Mouse (Mus musculus): ENCODE measurements around the gene Sox30. TPM values are rescaled to one million over a fixed set of nuclear protein-coding genes. Genes with fewer than 3 reads are reported as not detected.

Sox30 gene
- polyA plus RNA-seq, 1 experiment from 2014 or later, result 0.22 TPM

DNA sequence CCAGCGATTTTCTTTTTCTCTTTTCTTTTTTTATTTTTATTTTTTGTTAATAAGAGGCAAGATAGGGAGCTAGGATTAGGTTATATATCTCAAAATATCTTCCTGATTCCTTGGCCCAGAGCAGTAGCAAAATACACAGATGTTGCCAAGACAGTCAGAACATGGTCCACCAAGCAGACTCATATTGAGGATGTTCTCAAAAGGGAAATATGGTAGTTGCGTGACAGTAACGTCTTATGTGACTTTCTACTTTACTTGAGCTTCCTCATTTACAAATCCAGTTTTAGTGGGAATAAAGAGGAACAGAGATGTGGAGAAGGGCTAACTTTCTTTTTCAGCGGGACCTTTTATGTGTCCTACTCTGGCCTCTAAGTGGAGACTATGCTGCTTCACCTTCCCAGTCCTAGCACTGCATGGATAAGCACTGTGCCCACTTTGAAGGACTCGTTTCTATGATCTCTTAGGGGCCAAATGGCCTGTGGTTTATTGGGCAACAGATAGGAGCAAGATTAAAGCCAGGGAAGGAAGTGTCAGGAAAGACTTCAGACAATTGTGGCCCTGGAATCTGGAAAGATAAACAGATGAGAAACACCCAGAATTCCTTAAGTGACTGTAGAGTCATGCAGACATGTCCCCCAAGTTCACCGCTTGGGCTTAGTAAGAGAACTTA lies 81.8 kb downstream of the Sox30 start:
- Histone ChIP-seq H3K36me3 (replicated peaks) (no peaks in the 10 kb centered on the region; the same call in 1 of the 2 replicates), H3K9me3 (no peaks in the 10 kb centered on the region), H3K4me1 (peaks cover 19% of the 10 kb centered on the region), H3K27me3 (peaks cover 5% of the 10 kb centered on the region; the same call in 1 of the 2 replicates), H3K9ac (no peak overlapping the region), H3K27ac (no peak overlapping the region), H3K4me2 (no peak overlapping the region), H3K4me3 (replicated peaks) (no peak overlapping the region)
- ATAC-seq (ENCODE audit: low FRiP score), result no peak
- WGBS, result 84% methylated on average over 6 of the region's 6 CpGs

DNA sequence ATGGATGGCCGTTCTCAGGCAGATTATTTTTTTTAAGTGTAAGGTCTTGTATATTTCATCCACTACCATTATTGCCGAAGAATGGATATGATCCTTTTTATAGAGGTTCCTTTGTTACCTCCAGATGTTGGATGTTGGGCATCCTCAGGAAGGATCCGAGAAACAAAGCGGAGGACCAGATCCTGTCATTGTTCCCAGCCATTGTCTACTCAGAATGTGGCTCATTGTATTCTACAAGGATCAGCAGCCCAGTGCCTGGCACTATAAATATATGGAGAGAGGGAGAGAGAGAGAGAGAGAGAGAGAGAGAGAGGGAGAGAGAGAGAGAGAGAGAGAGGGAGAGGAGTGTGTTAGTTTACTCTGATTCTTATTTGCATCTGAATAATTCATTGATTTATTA lies 82.5 kb downstream of the Sox30 start:
- no peak overlapping the region for H3K9ac ChIP-seq
- no peak for ATAC-seq (ENCODE audit: low FRiP score)
- peaks cover 13% of the 10 kb centered on the region for H3K4me1 ChIP-seq
- no peak overlapping the region for H3K27ac ChIP-seq
- H3K36me3 ChIP-seq (replicated peaks), result no peaks in the 10 kb centered on the region; the same call in 1 of the 2 replicates
- no peaks in the 10 kb centered on the region for H3K9me3 ChIP-seq
- no peak overlapping the region for H3K4me3 ChIP-seq (replicated peaks)
- no peaks in the 10 kb centered on the region for H3K27me3 ChIP-seq
- no peak overlapping the region for H3K4me2 ChIP-seq
- 56% methylated on average over 4 of the region's 4 CpGs for WGBS

DNA sequence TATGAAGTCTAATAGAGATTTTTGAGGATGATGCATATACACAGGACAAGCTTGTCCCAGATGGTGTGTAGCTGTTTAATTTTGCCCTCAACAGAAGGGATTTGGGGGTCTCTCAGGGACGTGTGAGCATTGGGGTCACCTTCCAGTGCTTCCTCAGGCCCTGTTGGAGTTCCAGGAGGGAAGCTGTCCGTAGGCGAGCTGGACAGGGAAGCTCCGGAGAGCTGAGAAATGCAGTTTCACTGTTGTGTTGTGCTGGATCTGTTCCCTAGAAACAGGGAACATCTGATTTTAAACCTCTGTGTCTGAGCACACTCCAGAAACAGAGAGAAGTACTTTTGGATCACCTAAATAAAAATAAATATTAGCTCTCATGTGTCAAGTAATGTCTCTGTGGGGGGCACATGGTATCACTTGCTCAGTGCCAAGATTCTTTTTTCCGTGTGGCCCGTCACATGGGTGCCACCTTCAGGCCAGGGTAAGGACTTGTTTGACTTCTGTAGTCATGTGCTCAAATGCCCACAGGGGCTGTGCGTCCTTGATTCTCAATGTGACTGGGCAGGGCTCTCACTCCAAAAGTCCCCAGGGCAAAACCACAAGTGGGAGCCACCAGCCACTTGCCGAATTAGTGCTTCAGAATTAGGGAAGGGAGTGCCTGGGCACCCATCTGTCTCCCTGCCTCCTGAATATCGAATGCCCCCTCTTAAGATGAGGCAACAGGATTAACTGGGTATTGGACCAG lies 83.1 kb downstream of the Sox30 start:
- Histone ChIP-seq H3K4me1 (peaks cover 13% of the 10 kb centered on the region), H3K36me3 (replicated peaks) (no peaks in the 10 kb centered on the region; the same call in 1 of the 2 replicates), H3K4me2 (no peak overlapping the region), H3K4me3 (replicated peaks) (no peak overlapping the region), H3K27ac (no peak overlapping the region), H3K9ac (no peak overlapping the region), H3K27me3 (no peaks in the 10 kb centered on the region), H3K9me3 (no peaks in the 10 kb centered on the region)
- WGBS, result 73% methylated on average over 9 of the region's 9 CpGs
- ATAC-seq (ENCODE audit: low FRiP score), result no peak

DNA sequence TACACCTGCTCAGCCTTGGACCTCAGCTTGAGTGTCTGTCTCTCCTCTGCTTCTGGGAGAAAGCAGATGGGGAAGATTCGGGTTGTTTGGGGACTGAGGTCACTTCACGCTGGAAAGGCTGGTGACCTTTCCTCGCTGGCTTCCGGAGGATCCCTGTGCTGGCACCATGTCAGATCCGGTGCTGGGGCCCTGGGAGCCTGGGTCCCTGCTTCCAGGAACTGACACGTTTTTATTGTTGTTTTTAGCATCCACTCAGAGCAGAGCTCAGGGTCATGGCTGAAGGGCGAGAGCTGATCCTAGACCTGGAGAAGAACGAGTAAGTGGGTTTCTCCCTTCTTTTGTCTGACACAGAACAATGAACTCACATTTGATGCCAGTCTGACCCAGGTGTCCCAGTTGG lies 84.7 kb downstream of the Sox30 start:
- Histone ChIP-seq H3K27ac (0 out of 2 replicates have a peak overlapping the region, but pooled peaks have one; percentile 9), H3K27me3 (no peaks in the 10 kb centered on the region), H3K9me3 (no peaks in the 10 kb centered on the region), H3K36me3 (replicated peaks) (no peaks in the 10 kb centered on the region; the same call in 1 of the 2 replicates), H3K9ac (no peak overlapping the region), H3K4me1 (peaks cover 25% of the 10 kb centered on the region), H3K4me2 (no peak overlapping the region), H3K4me3 (replicated peaks) (no peak overlapping the region)
- 71% methylated on average over 8 of the region's 8 CpGs for WGBS
- no peak for ATAC-seq (ENCODE audit: low FRiP score)

DNA sequence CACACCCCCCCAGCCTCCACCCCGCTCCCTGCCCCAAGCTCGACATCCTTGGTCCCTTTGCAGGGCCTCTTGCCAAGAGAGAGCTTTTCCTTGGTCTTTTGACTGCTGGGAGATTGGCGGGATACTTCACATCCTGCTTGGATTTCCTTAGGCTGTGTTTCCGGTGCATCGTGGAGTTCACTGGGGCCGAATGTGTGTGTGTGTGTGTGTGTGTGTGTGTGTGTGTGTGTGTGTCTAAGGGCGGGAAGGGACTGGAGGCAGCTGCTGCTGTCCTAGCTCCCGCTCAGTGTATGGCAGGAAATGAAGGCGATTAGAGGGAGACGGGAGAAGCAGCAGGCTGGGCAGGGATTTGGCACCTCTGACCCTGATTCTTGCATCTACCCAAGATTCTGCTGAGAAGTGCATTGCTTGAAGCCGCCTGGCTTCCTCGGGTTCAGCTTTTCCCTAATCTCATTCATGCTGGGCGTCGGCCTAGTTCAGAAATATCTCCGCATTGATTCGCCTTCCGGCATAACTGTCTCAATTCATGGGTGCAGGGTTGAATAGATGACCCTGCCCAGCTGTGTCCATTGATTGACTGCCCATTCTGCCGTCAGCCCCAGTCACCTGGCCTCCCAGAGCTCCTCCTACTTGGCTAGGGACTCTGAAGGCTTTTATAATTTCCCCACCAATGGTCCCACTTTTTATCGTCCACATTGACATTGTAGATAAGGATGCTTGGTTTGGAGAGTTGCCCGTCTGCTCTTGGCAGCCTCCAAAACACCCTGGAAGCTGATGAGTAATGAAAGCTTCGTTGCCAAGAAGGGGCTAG lies 85.3 kb downstream of the Sox30 start:
- no peak overlapping the region for H3K9ac ChIP-seq
- H3K36me3 ChIP-seq (replicated peaks), result no peaks in the 10 kb centered on the region; the same call in 1 of the 2 replicates
- ATAC-seq (ENCODE audit: low FRiP score), result 0 out of 2 replicates have a peak, but pooled peaks have one; percentile 44
- 0 out of 2 replicates have a peak overlapping the region, but pooled peaks have one; percentile 9 for H3K27ac ChIP-seq
- no peak overlapping the region for H3K4me2 ChIP-seq
- WGBS, result 64% methylated on average over 20 of the region's 21 CpGs
- H3K4me3 ChIP-seq (replicated peaks), result no peak overlapping the region
- H3K27me3 ChIP-seq, result no peaks in the 10 kb centered on the region
- H3K9me3 ChIP-seq, result no peaks in the 10 kb centered on the region
- peaks cover 29% of the 10 kb centered on the region for H3K4me1 ChIP-seq

Other genes starting within 250 kb of the Sox30 start
- 76.0 and 77.9 TPM in 2 replicates for gene Clint1, start 128.3 kb upstream of the Sox30 start, polyA plus RNA-seq (2016; fragmentation: Nextera tagmentation; extraction: Ambion mirVana)
- 9.3 and 11.5 TPM in 2 replicates for gene Lsm11, start 35.4 kb upstream of the Sox30 start, polyA plus RNA-seq (2016; fragmentation: Nextera tagmentation; extraction: Ambion mirVana)
- 13.7 and 14.2 TPM in 2 replicates for gene Thg1l, start 24.8 kb upstream of the Sox30 start, polyA plus RNA-seq (2016; fragmentation: Nextera tagmentation; extraction: Ambion mirVana)
- gene Gm12166, start 72.0 kb downstream of the Sox30 start, polyA plus RNA-seq (2016; fragmentation: Nextera tagmentation; extraction: Ambion mirVana), result 3.1 and 3.2 TPM in 2 replicates
- 9.7 and 10.2 TPM in 2 replicates for gene Adam19, start 75.7 kb downstream of the Sox30 start, polyA plus RNA-seq (2016; fragmentation: Nextera tagmentation; extraction: Ambion mirVana)
- gene Nipal4, start 186.2 kb downstream of the Sox30 start, polyA plus RNA-seq (2016; fragmentation: Nextera tagmentation; extraction: Ambion mirVana), result 0.59 and 0.84 TPM in 2 replicates

All from forebrain, embryonic 12.5 days (tissue).